Mouse (Mus musculus) monocyte, adult 2 months (primary cell): ENCODE data around the gene Gm21173.
"Not testable (repeated sequence)": the region's sequence is repeated elsewhere in the genome, so short reads cannot be mapped to it uniquely, and the experiment has no call there.

Experiments
- DNase-seq, 2 experiments: peaks; one replicate each; pipeline ENCODE4 v3.0.0; 2022; ENCODE audit warnings: low spot score in 2 of 2, low read depth in 1 of 2

Gene Gm21173

DNA sequence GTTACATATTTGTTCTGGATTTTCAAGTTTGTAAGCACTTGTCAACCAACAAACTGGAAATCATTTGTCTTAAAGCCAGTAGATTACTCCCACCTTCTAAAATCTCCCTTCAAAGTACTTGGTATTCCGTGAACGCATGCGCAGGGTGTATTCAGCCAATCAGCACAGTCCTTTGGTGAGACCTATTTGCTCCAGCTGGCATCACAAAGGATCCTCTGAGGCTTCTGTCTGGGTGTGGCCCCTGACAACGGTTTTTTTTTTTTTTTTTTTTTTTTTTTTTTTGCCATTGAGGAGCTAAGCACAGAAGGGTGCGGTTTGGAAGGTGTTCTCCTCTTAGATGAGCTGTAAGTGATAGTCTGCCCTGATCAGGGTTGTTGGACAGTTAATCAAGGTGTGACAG lies at the start of gene Gm21173:
Gm21173 (plus strand) TSS at position 301 of the 400 bp plus-strand sequence.
- not testable (repeated sequence) for DNase-seq
